Comparison of ENCODE assay signal across 8 mouse cellular contexts in the genomic region with DNA sequence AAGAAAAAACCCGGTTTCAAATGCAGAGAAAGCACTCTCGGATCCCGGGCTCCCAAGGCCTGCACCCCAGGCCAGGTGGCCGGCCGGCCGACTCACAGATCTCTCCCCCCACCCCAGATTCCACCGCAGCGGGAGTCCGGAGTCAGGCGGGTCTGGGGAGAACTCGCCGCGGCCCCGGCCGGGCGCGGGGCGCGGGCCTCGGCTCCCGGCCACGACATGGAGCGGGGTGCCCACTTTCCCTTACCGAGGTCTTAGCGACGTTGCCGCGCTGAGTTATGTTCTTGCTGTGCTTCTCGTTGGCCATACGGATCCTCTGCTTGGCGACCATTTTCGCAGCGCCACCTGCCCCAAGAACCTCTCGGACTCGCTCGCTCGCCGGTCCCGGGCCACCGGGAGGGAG. TPM values are rescaled to one million over a fixed set of nuclear protein-coding genes. Genes with fewer than 3 reads are reported as not detected.
A peak's percentile ranks its signal among the peaks of the same experiment; 100 is the strongest.
DNase-seq lines count a peak whose midpoint lies in the region; ATAC-seq and TF ChIP-seq lines count a peak whose summit lies in the region.

No protein-coding gene starts in this region.

- H3K79me3 ChIP-seq in C2C12 (ENCODE audit: low read depth), result peaks cover 46% of the 10 kb centered on the region

- H3K36me3 ChIP-seq in heart, embryonic 12.5 days, result peaks cover 22% of the 10 kb centered on the region
- H3K36me3 ChIP-seq in C2C12 (ENCODE audit: control insufficient read depth, insufficient read depth), result peaks cover 37% of the 10 kb centered on the region
- H3K36me3 ChIP-seq in embryonic facial prominence, embryonic 11.5 days (replicated peaks; ENCODE audit: control insufficient read depth, insufficient read depth, low read depth, low read length), result peaks cover 3% of the 10 kb centered on the region
- peaks cover 11% of the 10 kb centered on the region; the same call in 1 of the 2 replicates for H3K36me3 ChIP-seq in intestine, postnatal 0 days (ENCODE audit: control insufficient read depth, insufficient read depth)
- peaks cover 10% of the 10 kb centered on the region; the same call in 1 of the 2 replicates for H3K36me3 ChIP-seq in neural tube, embryonic 14.5 days (ENCODE audit: control insufficient read depth, insufficient read depth, low read length)

- under 1% methylated on average over 40 of the region's 40 CpGs for WGBS in heart, embryonic 12.5 days
- 0% methylated on average over 40 of the region's 40 CpGs for WGBS in embryonic facial prominence, embryonic 11.5 days
- under 1% methylated on average over 40 of the region's 40 CpGs for WGBS in intestine, postnatal 0 days
- under 1% methylated on average over 40 of the region's 40 CpGs for WGBS in neural tube, embryonic 14.5 days

- H3K27ac ChIP-seq in heart, embryonic 12.5 days (ENCODE audit: poor library complexity, severe bottlenecking), result peak overlapping the region; percentile 94
- peak overlapping the region; percentile 75 for H3K27ac ChIP-seq in embryonic facial prominence, embryonic 11.5 days (replicated peaks; ENCODE audit: low read depth, low read length)
- peak overlapping the region; percentile 96 for H3K27ac ChIP-seq in intestine, postnatal 0 days (ENCODE audit: low read depth, low read length)
- peak overlapping the region; percentile 88 for H3K27ac ChIP-seq in neural tube, embryonic 14.5 days (ENCODE audit: low read depth, low read length)

- peak overlapping the region; percentile 98 for H3K4me3 ChIP-seq in heart, embryonic 12.5 days
- peak overlapping the region; percentile 87 for H3K4me3 ChIP-seq in C2C12 (ENCODE audit: insufficient read depth, poor library complexity, severe bottlenecking)
- H3K4me3 ChIP-seq in embryonic facial prominence, embryonic 11.5 days (ENCODE audit: low read depth, low read length), result peak overlapping the region; percentile 70
- peak overlapping the region; percentile 84 for H3K4me3 ChIP-seq in intestine, postnatal 0 days (ENCODE audit: low read depth, low read length)
- peak overlapping the region; percentile 95 for H3K4me3 ChIP-seq in neural tube, embryonic 14.5 days (ENCODE audit: low read depth, low read length)

- peaks cover 64% of the 10 kb centered on the region for H3K79me2 ChIP-seq in C2C12 (ENCODE audit: control insufficient read depth, insufficient read depth)

- TF ChIP-seq CTCF in C2C12 (IDR thresholded peaks at IDR 0.05; ENCODE audit: control insufficient read depth, insufficient read depth, insufficient read length), result no peak
- no peak for TF ChIP-seq CTCF in intestine, postnatal 0 days (IDR thresholded peaks at IDR 0.05; ENCODE audit: low read depth)

- peak overlapping the region; percentile 72 for H3K4me2 ChIP-seq in heart, embryonic 12.5 days
- H3K4me2 ChIP-seq in embryonic facial prominence, embryonic 11.5 days (ENCODE audit: low read depth, low read length), result peak overlapping the region; percentile 39
- peak overlapping the region; percentile 70 for H3K4me2 ChIP-seq in intestine, postnatal 0 days (replicated peaks; ENCODE audit: low read depth)
- peak overlapping the region; percentile 84 for H3K4me2 ChIP-seq in neural tube, embryonic 14.5 days (ENCODE audit: low read depth, low read length)

- H3K9ac ChIP-seq in heart, embryonic 12.5 days, result peak overlapping the region; percentile 98
- peak overlapping the region; percentile 93 for H3K9ac ChIP-seq in embryonic facial prominence, embryonic 11.5 days (replicated peaks; ENCODE audit: low read length)
- H3K9ac ChIP-seq in intestine, postnatal 0 days (ENCODE audit: low read depth, low read length), result peak overlapping the region; percentile 96
- H3K9ac ChIP-seq in neural tube, embryonic 14.5 days (replicated peaks; ENCODE audit: low read depth, low read length), result peak overlapping the region; percentile 92

- H3K9me3 ChIP-seq in heart, embryonic 12.5 days (replicated peaks), result no peaks in the 10 kb centered on the region
- H3K9me3 ChIP-seq in embryonic facial prominence, embryonic 11.5 days (replicated peaks; ENCODE audit: control insufficient read depth, low read length), result no peaks in the 10 kb centered on the region
- no peaks in the 10 kb centered on the region for H3K9me3 ChIP-seq in intestine, postnatal 0 days (ENCODE audit: control insufficient read depth)
- H3K9me3 ChIP-seq in neural tube, embryonic 14.5 days (ENCODE audit: control insufficient read depth, low read length), result no peaks in the 10 kb centered on the region

- peaks cover 5% of the 10 kb centered on the region for H3K4me1 ChIP-seq in heart, embryonic 12.5 days (replicated peaks)
- H3K4me1 ChIP-seq in embryonic facial prominence, embryonic 11.5 days (ENCODE audit: control insufficient read depth, insufficient read depth, low read length), result no peaks in the 10 kb centered on the region
- H3K4me1 ChIP-seq in intestine, postnatal 0 days (replicated peaks; ENCODE audit: control insufficient read depth, insufficient read depth, low read length), result no peaks in the 10 kb centered on the region
- H3K4me1 ChIP-seq in neural tube, embryonic 14.5 days (ENCODE audit: control insufficient read depth, insufficient read depth, low read length), result peaks cover 14% of the 10 kb centered on the region

- H3ac ChIP-seq in C2C12 (ENCODE audit: control insufficient read depth, insufficient read length, low read depth), result peak overlapping the region; percentile 88

- intact Hi-C loops in heart, postnatal 10 days (cut with DNase I), result loop anchor here (2.0 to 5.0 kb wide), 2 partner anchors 108 to 678 kb away; a partner anchor contains a TSS

- ATAC-seq in heart, embryonic 12.5 days (ENCODE audit: insufficient number of reproducible peaks, low FRiP score), result peak; percentile 67
- ATAC-seq in embryonic facial prominence, embryonic 11.5 days (replicated peaks; ENCODE audit: insufficient number of reproducible peaks, low FRiP score, low TSS enrichment, low read depth), result no peak; the same call in 1 of the 2 replicates
- peak; percentile 22; the same call in 1 of the 2 replicates for ATAC-seq in intestine, postnatal 0 days
- ATAC-seq in neural tube, embryonic 14.5 days (ENCODE audit: low read depth), result no peak

- H3K27me3 ChIP-seq in heart, embryonic 12.5 days (replicated peaks), result no peaks in the 10 kb centered on the region
- H3K27me3 ChIP-seq in C2C12 (ENCODE audit: control insufficient read depth, insufficient read depth, insufficient read length), result no peaks in the 10 kb centered on the region
- H3K27me3 ChIP-seq in embryonic facial prominence, embryonic 11.5 days (ENCODE audit: control insufficient read depth, insufficient read depth, low read length), result no peaks in the 10 kb centered on the region
- H3K27me3 ChIP-seq in intestine, postnatal 0 days (replicated peaks; ENCODE audit: control insufficient read depth, insufficient read depth, low read length), result no peaks in the 10 kb centered on the region
- no peaks in the 10 kb centered on the region for H3K27me3 ChIP-seq in neural tube, embryonic 14.5 days (ENCODE audit: control insufficient read depth, insufficient read depth, low read length)

- no peak for DNase-seq in heart, postnatal 10 days
- DNase-seq in embryonic facial prominence, embryonic 11.5 days (ENCODE audit: low spot score), result peak; percentile 44
- no peak for DNase-seq in thymus, postnatal 25 days
- DNase-seq in spleen, adult 12 weeks (ENCODE audit: low spot score), result no peak

TF ChIP-seq in C2C12, 6 proteins besides CTCF, POLR2A, EP300 and RAD21:
- no peak for TF ChIP-seq CEBPB (IDR thresholded peaks at IDR 0.05; ENCODE audit: low read depth)
- no peak for TF ChIP-seq USF1 (IDR thresholded peaks at IDR 0.05; ENCODE audit: low read depth)
- TF ChIP-seq MYOD1 (IDR thresholded peaks at IDR 0.05; ENCODE audit: control insufficient read depth, insufficient read length, low read depth), result no peak
- no peak for TF ChIP-seq MYOG (IDR thresholded peaks at IDR 0.05; ENCODE audit: control insufficient read depth, extremely low read depth, insufficient read length)
- no peak for TF ChIP-seq MAX (IDR thresholded peaks at IDR 0.05)
- TF ChIP-seq FOSL1 (IDR thresholded peaks at IDR 0.05; ENCODE audit: insufficient read depth, low read length, poor library complexity, severe bottlenecking), result no peak
TF ChIP-seq in C2C12: peak in this region for 0.

RNA-seq across cellular contexts. Expression of a gene that starts 0.5 kb away (rescaled TPM):
- 36.5 and 36.9 TPM in 2 replicates for polyA plus RNA-seq in heart, embryonic 12.5 days (2016; fragmentation: Nextera tagmentation; extraction: Ambion mirVana)
- total RNA-seq in heart, postnatal 10 days (2021), result 10 to 100 TPM; 43.5 to 45.8 TPM
- polyA plus RNA-seq in C2C12 (2012; fragmentation: generic; extraction: Trizol), result 16.1 TPM
- 68.2 and 70.3 TPM in 2 replicates for polyA plus RNA-seq in embryonic facial prominence, embryonic 11.5 days (2014; fragmentation: Nextera tagmentation; extraction: Ambion mirVana)
- 28.4 and 29.2 TPM in 2 replicates for polyA plus RNA-seq in intestine, postnatal 0 days (2015; fragmentation: Nextera tagmentation; extraction: Ambion mirVana)
- polyA plus RNA-seq in neural tube, embryonic 14.5 days (2014; fragmentation: Nextera tagmentation; extraction: Ambion mirVana), result 41.4 and 43.4 TPM in 2 replicates

RNA-seq across cellular contexts. Expression of a gene that starts 0.5 kb away (rescaled TPM):
- polyA plus RNA-seq in heart, embryonic 12.5 days (2016; fragmentation: Nextera tagmentation; extraction: Ambion mirVana), result 108 and 109 TPM in 2 replicates
- 10 to 100 TPM; 20.7 to 21.4 TPM for total RNA-seq in heart, postnatal 10 days (2021)
- polyA plus RNA-seq in C2C12 (2012; fragmentation: generic; extraction: Trizol), result 41.4 TPM
- polyA plus RNA-seq in embryonic facial prominence, embryonic 11.5 days (2014; fragmentation: Nextera tagmentation; extraction: Ambion mirVana), result 166 and 185 TPM in 2 replicates
- polyA plus RNA-seq in intestine, postnatal 0 days (2015; fragmentation: Nextera tagmentation; extraction: Ambion mirVana), result 156 TPM in 2 replicates
- 46.2 and 68.5 TPM in 2 replicates for polyA plus RNA-seq in neural tube, embryonic 14.5 days (2014; fragmentation: Nextera tagmentation; extraction: Ambion mirVana)

RNA-seq across cellular contexts. Expression of a gene that starts 51.3 kb away (rescaled TPM):
- 17.9 and 20.3 TPM in 2 replicates for polyA plus RNA-seq in heart, embryonic 12.5 days (2016; fragmentation: Nextera tagmentation; extraction: Ambion mirVana)
- total RNA-seq in heart, postnatal 10 days (2021), result 100 to 1,000 TPM; 117 to 118 TPM
- polyA plus RNA-seq in C2C12 (2012; fragmentation: generic; extraction: Trizol), result 35.2 TPM
- polyA plus RNA-seq in embryonic facial prominence, embryonic 11.5 days (2014; fragmentation: Nextera tagmentation; extraction: Ambion mirVana), result 23.8 and 24.2 TPM in 2 replicates
- polyA plus RNA-seq in intestine, postnatal 0 days (2015; fragmentation: Nextera tagmentation; extraction: Ambion mirVana), result 28.0 and 31.5 TPM in 2 replicates
- polyA plus RNA-seq in neural tube, embryonic 14.5 days (2014; fragmentation: Nextera tagmentation; extraction: Ambion mirVana), result 36.7 and 41.4 TPM in 2 replicates

Comparison
In these comparisons a context has a peak if more than half of its experiments do, and no peak if none do; other contexts are left out.
1. ATAC-seq: peak in heart, embryonic 12.5 days (single experiment) and intestine, postnatal 0 days (single experiment); none in embryonic facial prominence, embryonic 11.5 days (single experiment) and neural tube, embryonic 14.5 days (single experiment).
2. Peak in every context shown above with its lines, with median percentiles within 50 percentile points of each other: H3K27ac ChIP-seq, H3K4me2 ChIP-seq, H3K4me3 ChIP-seq and H3K9ac ChIP-seq.